Mouse (Mus musculus): Measurements from ENCODE around the gene Sh2d2a. TPM values are rescaled to one million over a fixed set of nuclear protein-coding genes. Genes with fewer than 3 reads are reported as not detected.
"Not testable (repeated sequence)": the region's sequence is repeated elsewhere in the genome, so short reads cannot be mapped to it uniquely, and the experiment has no call there.

Gene Sh2d2a
- polyA plus RNA-seq, 1 experiment: not detected

DNA sequence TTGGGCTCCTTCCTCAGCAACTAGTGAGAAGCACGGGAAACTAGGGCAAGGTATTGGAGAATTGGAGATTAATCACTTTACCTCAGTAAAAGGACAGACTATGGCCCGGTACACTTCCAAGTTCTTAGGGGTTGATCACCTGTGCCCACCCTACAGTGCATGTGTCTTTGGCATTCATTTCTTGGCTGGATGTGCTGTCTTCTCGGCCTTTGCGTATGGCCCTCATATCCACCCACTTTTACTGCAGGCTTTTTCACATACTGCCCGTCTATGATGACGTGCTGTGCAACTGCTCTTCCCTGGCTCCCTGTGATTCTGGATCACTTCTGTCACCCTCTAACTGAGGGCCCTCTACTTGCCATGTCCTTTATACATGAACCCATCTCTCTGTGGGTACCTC is 39.9 kb downstream of the Sh2d2a start:
- H3K4me1 ChIP-seq (ENCODE audit: control insufficient read depth, insufficient read depth, low read length): no peaks in the 10 kb centered on the region
- TF ChIP-seq POLR2A (IDR thresholded peaks at IDR 0.05; ENCODE audit: low read depth, low read length): no peak
- TF ChIP-seq CTCF (IDR thresholded peaks at IDR 0.05; ENCODE audit: borderline replicate concordance, insufficient read depth, low read length): no peak
- H3K4me3 ChIP-seq (ENCODE audit: insufficient read depth, low read length): no peak overlapping the region
- H3K27ac ChIP-seq (ENCODE audit: insufficient read depth, low read length): no peak overlapping the region

DNA sequence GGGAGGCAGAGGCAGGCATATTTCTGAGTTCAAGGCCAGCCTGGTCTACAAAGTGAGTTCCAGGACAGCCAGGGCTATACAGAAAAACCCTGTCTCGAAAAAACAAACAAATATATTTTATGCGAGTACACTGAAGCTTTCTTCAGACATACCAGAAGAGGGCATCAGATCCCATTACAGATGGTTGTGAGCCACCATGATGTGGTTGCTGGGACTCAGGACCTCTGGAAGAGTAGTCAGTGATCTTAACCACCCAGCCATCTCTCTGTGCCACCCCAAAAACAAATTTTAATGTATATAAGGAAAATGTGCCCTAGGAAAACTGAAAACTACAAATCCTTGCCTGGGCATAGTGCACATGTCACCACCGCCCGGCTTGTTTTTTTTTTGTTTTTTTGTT is 40.8 kb downstream of the Sh2d2a start:
- H3K4me3 ChIP-seq (ENCODE audit: insufficient read depth, low read length); H3K27ac ChIP-seq (ENCODE audit: insufficient read depth, low read length); H3K4me1 ChIP-seq (ENCODE audit: control insufficient read depth, insufficient read depth, low read length): not testable (repeated sequence)

DNA sequence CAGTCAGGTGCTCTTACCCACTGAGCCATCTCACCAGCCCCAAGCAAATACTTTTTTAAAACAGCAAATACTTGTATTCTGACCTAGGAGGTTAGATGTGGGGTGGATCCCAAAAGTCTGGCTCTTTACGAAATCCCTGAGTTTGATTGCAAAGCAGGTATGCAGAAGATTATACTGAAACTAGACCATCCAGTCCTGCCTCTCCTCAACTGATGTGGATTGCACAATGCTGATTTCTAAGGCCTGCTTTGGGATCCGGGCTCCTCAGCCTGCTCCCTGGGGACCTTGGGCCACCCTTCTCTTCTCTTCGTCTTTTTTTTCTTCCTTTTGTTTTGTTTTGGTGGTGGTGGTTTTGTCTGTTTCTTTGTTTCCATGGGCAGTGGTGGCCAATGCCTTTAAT is 44.9 kb downstream of the Sh2d2a start:
- no peak for TF ChIP-seq POLR2A (IDR thresholded peaks at IDR 0.05; ENCODE audit: low read depth, low read length)
- TF ChIP-seq CTCF (IDR thresholded peaks at IDR 0.05; ENCODE audit: borderline replicate concordance, insufficient read depth, low read length): no peak
- Histone ChIP-seq H3K27ac (ENCODE audit: insufficient read depth, low read length) (no peak overlapping the region), H3K4me3 (ENCODE audit: insufficient read depth, low read length) (no peak overlapping the region), H3K4me1 (ENCODE audit: control insufficient read depth, insufficient read depth, low read length) (no peaks in the 10 kb centered on the region)

DNA sequence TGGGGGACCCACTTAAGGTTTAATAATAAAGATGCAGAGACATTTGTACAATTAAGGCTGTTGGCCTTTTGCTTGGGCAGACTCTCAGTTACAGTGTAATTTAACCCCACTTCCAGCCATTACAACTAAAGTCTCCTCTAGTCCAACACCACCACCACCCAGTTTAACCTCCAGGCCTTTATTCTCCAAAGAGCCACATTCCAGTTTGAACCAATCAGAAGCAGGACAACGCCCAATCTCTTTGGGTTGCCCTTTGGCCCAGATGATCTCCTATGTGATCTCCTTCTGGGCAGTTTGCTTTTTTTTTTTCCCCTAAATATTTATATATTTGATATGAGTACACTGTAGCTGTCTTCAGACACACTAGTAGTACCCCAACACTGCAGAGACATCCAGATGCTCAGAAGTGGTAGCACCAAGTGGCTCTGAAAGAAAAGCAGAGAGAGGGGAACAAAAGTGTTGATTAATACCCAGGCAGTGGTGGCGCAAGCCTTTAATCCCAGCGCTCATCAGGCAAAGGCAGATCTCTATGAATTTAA is 46.9 kb downstream of the Sh2d2a start:
- Histone ChIP-seq H3K4me3 (ENCODE audit: insufficient read depth, low read length) (no peak overlapping the region), H3K27ac (ENCODE audit: insufficient read depth, low read length) (no peak overlapping the region)

DNA sequence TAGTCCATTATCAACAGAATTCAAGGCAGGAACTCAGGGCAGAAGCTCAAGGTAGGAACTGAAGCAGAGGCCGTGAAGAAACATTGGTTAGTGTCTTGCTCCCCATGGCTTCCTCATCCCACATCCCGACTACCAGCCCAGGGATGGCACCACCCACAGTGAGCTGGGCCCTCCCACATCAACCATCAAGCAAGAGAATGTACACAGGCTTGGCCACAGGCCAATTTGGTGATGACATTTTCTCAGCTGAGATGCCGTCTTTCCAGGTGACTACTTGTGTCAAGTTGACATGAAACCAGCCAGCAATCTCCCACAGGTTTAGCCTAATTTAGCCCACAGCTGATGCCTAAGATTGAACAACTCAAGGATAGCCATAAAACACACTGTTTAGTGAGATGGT is 52.7 kb downstream of the Sh2d2a start:
- TF ChIP-seq POLR2A (IDR thresholded peaks at IDR 0.05; ENCODE audit: low read depth, low read length): no peak
- no peak for TF ChIP-seq CTCF (IDR thresholded peaks at IDR 0.05; ENCODE audit: borderline replicate concordance, insufficient read depth, low read length)
- Histone ChIP-seq H3K27ac (ENCODE audit: insufficient read depth, low read length) (no peak overlapping the region), H3K4me3 (ENCODE audit: insufficient read depth, low read length) (no peak overlapping the region), H3K4me1 (ENCODE audit: control insufficient read depth, insufficient read depth, low read length) (no peaks in the 10 kb centered on the region)

More for the DNA sequence above, 46.9 kb downstream of the Sh2d2a start:
- TF ChIP-seq CTCF (IDR thresholded peaks at IDR 0.05; ENCODE audit: borderline replicate concordance, insufficient read depth, low read length) (no peak), POLR2A (IDR thresholded peaks at IDR 0.05; ENCODE audit: low read depth, low read length) (no peak)
- no peaks in the 10 kb centered on the region for H3K4me1 ChIP-seq (ENCODE audit: control insufficient read depth, insufficient read depth, low read length)

DNA sequence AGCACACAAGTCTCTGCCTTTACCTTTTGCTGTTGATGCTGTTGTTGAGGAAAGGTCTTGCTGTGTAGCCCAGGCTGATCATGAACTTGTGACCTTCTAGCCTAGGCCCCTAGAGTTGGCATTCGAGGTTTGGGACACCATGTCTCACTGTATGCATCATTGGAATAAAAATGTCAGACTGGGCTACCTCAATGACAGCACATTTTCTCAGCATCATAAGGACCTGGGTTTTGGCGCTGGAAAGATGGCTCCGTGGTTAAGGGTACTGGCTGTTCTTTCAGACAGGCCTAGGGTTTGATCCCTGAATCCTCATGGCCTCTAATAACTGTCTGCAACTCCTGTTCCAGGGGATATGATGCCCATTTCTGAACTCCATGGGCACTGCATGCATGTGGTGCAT is 53.2 kb downstream of the Sh2d2a start:
- H3K4me3 ChIP-seq (ENCODE audit: insufficient read depth, low read length): no peak overlapping the region
- H3K4me1 ChIP-seq (ENCODE audit: control insufficient read depth, insufficient read depth, low read length): no peaks in the 10 kb centered on the region
- TF ChIP-seq POLR2A (IDR thresholded peaks at IDR 0.05; ENCODE audit: low read depth, low read length) (no peak), CTCF (IDR thresholded peaks at IDR 0.05; ENCODE audit: borderline replicate concordance, insufficient read depth, low read length) (no peak)
- H3K27ac ChIP-seq (ENCODE audit: insufficient read depth, low read length): no peak overlapping the region

DNA sequence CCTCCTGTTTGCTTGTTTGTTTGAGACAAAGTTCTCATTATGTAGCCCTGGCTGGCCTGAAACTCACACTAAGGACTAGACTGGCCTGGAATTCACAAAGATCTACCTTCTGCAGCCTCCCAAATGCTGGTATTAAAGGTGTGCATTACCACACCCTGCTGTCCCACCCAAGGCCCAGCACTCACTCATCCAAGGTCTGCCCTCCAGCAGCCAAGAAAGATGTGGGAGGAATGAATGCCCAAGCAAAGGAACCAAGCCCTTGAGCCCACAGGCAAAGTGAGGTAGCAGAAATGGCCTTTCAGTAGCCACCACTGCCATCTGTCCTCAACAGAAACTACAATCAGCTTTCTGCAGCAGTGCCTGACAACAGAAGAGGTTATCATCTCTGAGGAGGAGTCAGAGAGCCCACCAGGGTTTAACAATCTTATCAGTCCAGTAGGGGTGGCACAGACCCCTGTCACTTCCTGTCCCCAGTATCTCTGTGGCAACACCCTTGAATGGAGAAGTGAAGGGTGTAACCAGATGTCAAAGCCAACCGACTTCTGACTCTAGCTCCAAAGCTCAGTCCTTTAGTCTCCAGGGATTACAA is 54.6 kb downstream of the Sh2d2a start:
- TF ChIP-seq POLR2A (IDR thresholded peaks at IDR 0.05; ENCODE audit: low read depth, low read length) (no peak), CTCF (IDR thresholded peaks at IDR 0.05; ENCODE audit: borderline replicate concordance, insufficient read depth, low read length) (no peak)
- H3K27ac ChIP-seq (ENCODE audit: insufficient read depth, low read length): no peak overlapping the region
- H3K4me1 ChIP-seq (ENCODE audit: control insufficient read depth, insufficient read depth, low read length): no peaks in the 10 kb centered on the region
- no peak overlapping the region for H3K4me3 ChIP-seq (ENCODE audit: insufficient read depth, low read length)

DNA sequence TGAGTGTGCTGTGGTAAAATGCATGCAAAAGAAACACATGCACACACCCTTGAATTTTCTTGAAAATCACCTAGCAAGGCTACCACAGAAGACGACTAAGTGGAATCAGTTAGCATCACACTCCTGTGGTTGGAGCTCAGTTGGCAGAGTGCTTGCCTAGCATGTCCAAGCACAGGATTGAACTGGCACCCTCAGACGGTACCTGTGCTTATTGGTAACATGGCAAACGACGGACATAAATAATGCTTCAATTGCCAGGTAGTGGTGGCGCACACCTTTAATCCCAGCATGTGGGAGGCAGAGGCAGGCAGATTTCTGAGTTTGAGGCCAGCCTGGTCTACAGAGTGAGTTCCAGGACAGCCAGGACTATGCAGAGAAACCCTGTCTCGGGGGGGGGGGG is 55.4 kb downstream of the Sh2d2a start:
- H3K4me1 ChIP-seq (ENCODE audit: control insufficient read depth, insufficient read depth, low read length); H3K4me3 ChIP-seq (ENCODE audit: insufficient read depth, low read length); H3K27ac ChIP-seq (ENCODE audit: insufficient read depth, low read length): not testable (repeated sequence)

DNA sequence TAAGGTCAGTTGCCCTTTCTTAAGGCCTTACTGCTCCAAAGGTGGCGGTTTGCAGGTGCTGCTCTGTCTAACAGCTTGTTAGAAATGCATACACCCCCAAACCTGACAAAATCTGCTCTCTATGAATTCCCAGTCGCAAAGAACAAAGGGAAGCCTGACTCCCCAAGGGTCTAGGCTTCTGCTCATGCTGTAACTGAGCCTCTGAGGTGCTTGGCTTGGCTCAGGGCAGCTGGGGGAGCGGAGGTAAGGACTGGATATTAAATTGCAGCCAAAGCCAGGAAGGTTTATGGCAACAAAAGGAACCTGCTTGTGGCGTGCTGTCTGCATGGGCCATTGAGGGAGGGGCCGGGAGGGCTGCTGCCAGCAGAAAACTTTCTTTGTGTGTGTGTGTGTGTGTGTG is 57.3 kb downstream of the Sh2d2a start:
- no peaks in the 10 kb centered on the region for H3K4me1 ChIP-seq (ENCODE audit: control insufficient read depth, insufficient read depth, low read length)
- no peak overlapping the region for H3K27ac ChIP-seq (ENCODE audit: insufficient read depth, low read length)
- TF ChIP-seq POLR2A (IDR thresholded peaks at IDR 0.05; ENCODE audit: low read depth, low read length): no peak
- TF ChIP-seq CTCF (IDR thresholded peaks at IDR 0.05; ENCODE audit: borderline replicate concordance, insufficient read depth, low read length): no peak
- no peak overlapping the region for H3K4me3 ChIP-seq (ENCODE audit: insufficient read depth, low read length)

Other genes starting within 250 kb of the Sh2d2a start
- 25.8 and 27.0 TPM in 2 replicates for gene Arhgef11, start 229.2 kb upstream of the Sh2d2a start, polyA plus RNA-seq (2011; ENCODE audit: insufficient read length, low read depth, missing spikeins)
- gene Lrrc71, start 98.1 kb upstream of the Sh2d2a start, polyA plus RNA-seq (2011; ENCODE audit: insufficient read length, low read depth, missing spikeins): 1.1 and 1.2 TPM in 2 replicates
- not detected in 2 replicates for gene Ntrk1, start 51.6 kb upstream of the Sh2d2a start, polyA plus RNA-seq (2011; ENCODE audit: insufficient read length, low read depth, missing spikeins)
- not detected in 2 replicates for gene Insrr, start 49.8 kb upstream of the Sh2d2a start, polyA plus RNA-seq (2011; ENCODE audit: insufficient read length, low read depth, missing spikeins)
- 65.8 and 74.0 TPM in 2 replicates for gene Pear1, start 22.4 kb upstream of the Sh2d2a start, polyA plus RNA-seq (2011; ENCODE audit: insufficient read length, low read depth, missing spikeins)
- 27.5 and 34.2 TPM in 2 replicates for gene Prcc, start 38.9 kb downstream of the Sh2d2a start, polyA plus RNA-seq (2011; ENCODE audit: insufficient read length, low read depth, missing spikeins)
- gene Hdgf, start 59.6 kb downstream of the Sh2d2a start, polyA plus RNA-seq (2011; ENCODE audit: insufficient read length, low read depth, missing spikeins): 267 and 287 TPM in 2 replicates
- 130 and 167 TPM in 2 replicates for gene Mrpl24, start 72.8 kb downstream of the Sh2d2a start, polyA plus RNA-seq (2011; ENCODE audit: insufficient read length, low read depth, missing spikeins)
- 41.6 and 54.7 TPM in 2 replicates for gene Isg20l2, start 83.6 kb downstream of the Sh2d2a start, polyA plus RNA-seq (2011; ENCODE audit: insufficient read length, low read depth, missing spikeins)
- gene Rrnad1, start 84.0 kb downstream of the Sh2d2a start, polyA plus RNA-seq (2011; ENCODE audit: insufficient read length, low read depth, missing spikeins): 11.4 and 12.0 TPM in 2 replicates
- 80.0 and 99.8 TPM in 2 replicates for gene Crabp2, start 101.9 kb downstream of the Sh2d2a start, polyA plus RNA-seq (2011; ENCODE audit: insufficient read length, low read depth, missing spikeins)
- 25.7 and 71.2 TPM in 2 replicates for gene Nes, start 124.3 kb downstream of the Sh2d2a start, polyA plus RNA-seq (2011; ENCODE audit: insufficient read length, low read depth, missing spikeins)
- gene Bcan, start 153.5 kb downstream of the Sh2d2a start, polyA plus RNA-seq (2011; ENCODE audit: insufficient read length, low read depth, missing spikeins): 0.61 TPM in 1 of 2 replicates, not detected in the other
- not detected in 2 replicates for gene Hapln2, start 180.8 kb downstream of the Sh2d2a start, polyA plus RNA-seq (2011; ENCODE audit: insufficient read length, low read depth, missing spikeins)
- 20.1 and 23.3 TPM in 2 replicates for gene Gpatch4, start 196.4 kb downstream of the Sh2d2a start, polyA plus RNA-seq (2011; ENCODE audit: insufficient read length, low read depth, missing spikeins)
- 90.8 and 97.3 TPM in 2 replicates for gene Naxe, start 211.7 kb downstream of the Sh2d2a start, polyA plus RNA-seq (2011; ENCODE audit: insufficient read length, low read depth, missing spikeins)
- gene Ttc24, start 231.5 kb downstream of the Sh2d2a start, polyA plus RNA-seq (2011; ENCODE audit: insufficient read length, low read depth, missing spikeins): not detected in 2 replicates
- gene Iqgap3, start 235.2 kb downstream of the Sh2d2a start, polyA plus RNA-seq (2011; ENCODE audit: insufficient read length, low read depth, missing spikeins): 14.8 and 20.1 TPM in 2 replicates

All from embryonic fibroblast, embryonic 13.5 days (primary cell).